Mouse (Mus musculus) bone marrow macrophage, adult 2 months (primary cell): ENCODE measurements around the gene Prr15l.

ENCODE experiments used
- CTCF ChIP-seq: IDR thresholded peaks from 2 replicates; pipeline ENCODE4 v1.5.1; 2012; ENCODE audit warnings: low read depth, mild to moderate bottlenecking, low read length, moderate library complexity
- POLR2A ChIP-seq: IDR thresholded peaks from 2 replicates; pipeline ENCODE4 v1.6.1; 2012; ENCODE audit warnings: mild to moderate bottlenecking, low read depth, low read length, borderline replicate concordance

DNA sequence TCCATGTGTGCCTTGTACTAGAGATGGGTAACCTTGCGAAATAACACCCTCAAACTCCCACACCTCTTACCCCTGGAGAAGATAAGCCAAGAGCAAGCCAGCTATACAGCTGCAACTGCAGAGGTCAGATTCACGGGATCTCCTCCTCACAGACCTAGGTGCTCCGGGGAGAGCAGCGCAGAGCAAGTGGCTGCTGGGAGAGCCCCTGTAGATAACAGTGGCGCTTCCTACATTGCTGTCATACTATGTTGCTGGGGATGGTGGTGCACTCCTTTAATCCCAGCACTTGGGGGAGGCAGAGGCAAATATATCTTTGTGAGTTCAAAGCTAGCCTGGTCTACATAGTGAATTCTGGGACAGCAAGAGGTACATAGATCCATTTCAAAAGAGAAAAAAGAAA, 1.3 kb upstream of the Prr15l start:
- TF ChIP-seq POLR2A = no peak
- no peak for TF ChIP-seq CTCF
